Mouse (Mus musculus): ENCODE results near the gene Mdp1.

The Mdp1 gene

DNA sequence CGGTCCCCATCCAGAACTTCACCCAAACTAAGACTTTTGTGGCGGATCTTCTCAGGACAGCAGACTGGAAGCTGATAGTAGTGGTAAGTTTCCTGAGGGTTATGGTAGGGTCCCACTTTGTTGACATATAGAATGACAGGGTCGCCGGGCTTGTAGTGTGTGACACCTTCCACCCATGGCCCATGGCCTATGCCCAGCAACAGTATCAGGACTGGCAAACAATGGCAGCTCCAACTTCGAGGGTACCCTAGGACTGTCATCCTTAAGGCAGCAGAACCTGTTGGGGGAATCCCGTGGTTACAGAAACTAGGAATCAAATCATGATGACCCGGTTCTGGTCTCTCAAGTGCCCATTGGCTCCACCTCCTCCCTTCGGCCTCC is 17.6 kb downstream of the Mdp1 start:
- DNase-seq = no peak

- DNase-seq = no peak
Observed at GRCm38 (mm10) chr14:55641291-55641690, 19.0 kb downstream of the Mdp1 start.

- DNase-seq = no peak
Observed at GRCm38 (mm10) chr14:55640816-55641215, 19.5 kb downstream of the Mdp1 start.

DNA sequence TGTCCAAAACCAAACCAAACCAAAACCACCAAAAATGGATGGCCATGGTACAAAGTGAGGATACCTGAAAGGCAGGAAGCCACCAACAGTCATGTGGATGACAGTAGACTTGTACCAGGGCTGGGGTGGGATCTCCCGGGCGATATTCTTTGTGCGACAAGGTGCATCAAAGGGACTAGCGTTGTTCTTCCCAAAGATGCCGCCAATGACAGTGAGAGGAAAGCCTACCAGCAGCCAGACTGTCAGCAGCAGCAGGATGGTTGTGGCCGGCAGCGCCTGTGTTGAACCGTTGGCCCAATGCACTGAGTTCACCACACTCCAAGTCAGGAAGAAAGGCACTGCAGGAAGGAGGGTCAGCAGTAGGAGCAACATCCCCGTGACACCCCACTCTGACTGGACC is 22.5 kb downstream of the Mdp1 start, which contains the start of gene Gm49378:
TSS of gene Gm49378 (minus strand) at position 101 of the 400 bp plus-strand sequence.
- no peak for DNase-seq

- peak; percentile 84 for DNase-seq
Observed at GRCm38 (mm10) chr14:55635523-55636007, 24.7 kb downstream of the Mdp1 start, which contains the start of gene Ipo4. Gene Ipo4 (minus strand): TSS chr14:55635957.

GRCm38 (mm10) chr14:55634874-55635522 is 25.3 kb downstream of the Mdp1 start:
- peak; percentile 71 for DNase-seq

- no peak for DNase-seq
Observed at GRCm38 (mm10) chr14:55629312-55629711, 31.0 kb downstream of the Mdp1 start.

GRCm38 (mm10) chr14:55628077-55628827 is 32.1 kb downstream of the Mdp1 start:
- DNase-seq = no peak

DNA sequence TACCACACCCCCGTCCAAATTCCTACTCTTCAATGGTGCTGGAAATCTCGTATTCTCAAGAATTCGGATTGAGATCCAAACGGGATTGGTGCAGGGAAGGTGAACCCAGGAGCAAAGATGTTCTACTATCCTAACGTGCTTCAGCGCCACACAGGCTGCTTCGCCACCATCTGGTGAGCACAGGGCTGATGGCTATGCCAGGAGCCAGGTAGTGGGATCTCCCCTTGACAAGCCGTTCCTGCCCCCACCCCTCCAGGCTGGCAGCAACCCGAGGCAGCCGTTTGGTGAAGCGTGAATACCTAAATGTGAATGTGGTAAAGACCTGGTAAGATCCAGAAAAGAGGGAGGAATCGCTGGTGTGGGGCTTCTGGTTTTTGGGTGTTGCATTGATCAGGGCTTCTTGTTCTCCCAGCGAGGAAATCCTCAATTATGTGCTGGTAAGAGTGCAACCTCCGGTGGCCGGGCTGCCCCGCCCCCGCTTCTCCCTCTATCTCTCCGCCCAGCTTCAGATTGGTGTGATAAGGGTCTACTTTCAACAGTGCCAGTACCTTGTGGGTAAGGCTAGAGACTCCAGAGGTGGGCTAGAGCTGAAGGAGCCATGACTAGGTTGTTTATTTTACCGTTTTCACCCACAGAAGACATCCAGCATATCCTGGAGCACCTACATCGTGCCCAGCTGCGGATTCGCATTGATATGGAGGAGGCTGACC is 41.7 kb downstream of the Mdp1 start:
- DNase-seq = peak; percentile 57

GRCm38 (mm10) chr14:55617822-55618221 is 42.5 kb downstream of the Mdp1 start, which contains the start of gene Rec8:
Gene Rec8 (plus strand): TSS chr14:55618037.
- DNase-seq = peak; percentile 90

- DNase-seq = no peak
Observed at GRCm38 (mm10) chr14:55616844-55617243, 43.5 kb downstream of the Mdp1 start.

- DNase-seq = no peak
Observed at GRCm38 (mm10) chr14:55615876-55616275, 44.4 kb downstream of the Mdp1 start.

- DNase-seq = no peak
Observed at GRCm38 (mm10) chr14:55614565-55615178, 45.6 kb downstream of the Mdp1 start.

GRCm38 (mm10) chr14:55613346-55613745 is 47.0 kb downstream of the Mdp1 start:
- no peak for DNase-seq

GRCm38 (mm10) chr14:55608339-55608738 is 52.0 kb downstream of the Mdp1 start:
- no peak for DNase-seq
